In genomic region chr14:71936373-71937156, GRCm38 (mm10) we compare ENCODE assay signal across 25 mouse cellular contexts.
DNase-seq lines count a peak whose midpoint lies in the region; ATAC-seq lines count a peak whose summit lies in the region.
"Had no signal": no experiment of that assay in that cellular context is flagged by ENCODE, and none has a peak within 500 bp of the region (broad histone marks: within the 10 kb centered on the region; RNA-seq: fewer than 3 reads in every experiment).

No protein-coding gene starts in this region.

- no peak overlapping the region for H3K27ac ChIP-seq in forebrain, embryonic 11.5 days (ENCODE audit: low read depth, low read length)
- no peak overlapping the region for H3K27ac ChIP-seq in forebrain, embryonic 15.5 days (replicated peaks)
- peak overlapping the region; percentile 44 for H3K27ac ChIP-seq in hindbrain, embryonic 13.5 days
- no peak overlapping the region for H3K27ac ChIP-seq in hindbrain, embryonic 10.5 days
- no peak overlapping the region for H3K27ac ChIP-seq in neural tube, embryonic 12.5 days
- H3K27ac ChIP-seq in neural tube, embryonic 15.5 days (replicated peaks) = no peak overlapping the region; the same call in 1 of the 2 replicates
- H3K27ac ChIP-seq: embryonic facial prominence, embryonic 13.5 days; heart, embryonic 13.5 days; intestine, embryonic 15.5 days; layer of hippocampus, adult 2 months; left cerebral cortex, adult 2 months; limb, embryonic 12.5 days; liver, embryonic 15.5 days had no signal

- no peak overlapping the region for H3K9ac ChIP-seq in forebrain, embryonic 11.5 days (ENCODE audit: low read length)
- H3K9ac ChIP-seq in forebrain, embryonic 15.5 days (replicated peaks) = no peak overlapping the region
- H3K9ac ChIP-seq in hindbrain, embryonic 13.5 days = no peak overlapping the region
- no peak overlapping the region for H3K9ac ChIP-seq in neural tube, embryonic 12.5 days
- H3K9ac ChIP-seq in neural tube, embryonic 15.5 days (replicated peaks) = no peak overlapping the region
- H3K9ac ChIP-seq: embryonic facial prominence, embryonic 13.5 days; heart, embryonic 13.5 days; intestine, embryonic 15.5 days; limb, embryonic 12.5 days; liver, embryonic 15.5 days; lung, embryonic 14.5 days had no signal

- H3K36me3 ChIP-seq in forebrain, embryonic 11.5 days (ENCODE audit: control insufficient read depth, insufficient read depth, low read length) = no peaks in the 10 kb centered on the region
- no peaks in the 10 kb centered on the region for H3K36me3 ChIP-seq in forebrain, embryonic 15.5 days
- no peaks in the 10 kb centered on the region for H3K36me3 ChIP-seq in hindbrain, embryonic 13.5 days
- H3K36me3 ChIP-seq in hindbrain, embryonic 10.5 days = no peaks in the 10 kb centered on the region
- no peaks in the 10 kb centered on the region for H3K36me3 ChIP-seq in neural tube, embryonic 12.5 days
- no peaks in the 10 kb centered on the region for H3K36me3 ChIP-seq in neural tube, embryonic 15.5 days
- H3K36me3 ChIP-seq: embryonic facial prominence, embryonic 13.5 days; heart, embryonic 13.5 days; intestine, embryonic 15.5 days; limb, embryonic 12.5 days; liver, embryonic 15.5 days had no signal

- ATAC-seq in forebrain, embryonic 11.5 days (replicated peaks; ENCODE audit: low FRiP score) = peak; percentile 76
- ATAC-seq in forebrain, embryonic 15.5 days (replicated peaks) = no peak; the same call in 1 of the 2 replicates
- ATAC-seq in hindbrain, embryonic 13.5 days (ENCODE audit: low FRiP score) = peak; percentile 86
- ATAC-seq in neural tube, embryonic 12.5 days (ENCODE audit: low FRiP score, low read depth) = peak; percentile 74; the same call in 1 of the 2 replicates
- ATAC-seq in neural tube, embryonic 15.5 days (ENCODE audit: low FRiP score) = peak; percentile 66
- ATAC-seq: activated CD4-positive, CD25-positive, alpha-beta regulatory T cell, adult 4 months; intestine, embryonic 15.5 days had no signal

- H3K4me3 ChIP-seq in forebrain, embryonic 11.5 days (ENCODE audit: low read depth, low read length) = no peak overlapping the region
- no peak overlapping the region for H3K4me3 ChIP-seq in forebrain, embryonic 15.5 days
- H3K4me3 ChIP-seq in hindbrain, embryonic 13.5 days = no peak overlapping the region
- H3K4me3 ChIP-seq in hindbrain, embryonic 10.5 days = no peak overlapping the region
- no peak overlapping the region for H3K4me3 ChIP-seq in neural tube, embryonic 12.5 days
- no peak overlapping the region for H3K4me3 ChIP-seq in neural tube, embryonic 15.5 days (replicated peaks)
- H3K4me3 ChIP-seq: embryonic facial prominence, embryonic 13.5 days; heart, embryonic 13.5 days; intestine, embryonic 15.5 days; layer of hippocampus, adult 2 months; left cerebral cortex, adult 2 months; limb, embryonic 12.5 days; liver, embryonic 15.5 days had no signal

- H3K9me3 ChIP-seq in forebrain, embryonic 11.5 days (ENCODE audit: control insufficient read depth, low read length) = no peaks in the 10 kb centered on the region
- no peaks in the 10 kb centered on the region for H3K9me3 ChIP-seq in forebrain, embryonic 15.5 days
- no peaks in the 10 kb centered on the region for H3K9me3 ChIP-seq in hindbrain, embryonic 13.5 days
- no peaks in the 10 kb centered on the region for H3K9me3 ChIP-seq in hindbrain, embryonic 10.5 days
- no peaks in the 10 kb centered on the region for H3K9me3 ChIP-seq in neural tube, embryonic 12.5 days
- no peaks in the 10 kb centered on the region for H3K9me3 ChIP-seq in neural tube, embryonic 15.5 days (replicated peaks)
- H3K9me3 ChIP-seq: embryonic facial prominence, embryonic 13.5 days; heart, embryonic 13.5 days; intestine, embryonic 15.5 days; limb, embryonic 12.5 days; liver, embryonic 15.5 days had no signal

- WGBS in forebrain, embryonic 11.5 days = 30% methylated on average over 6 of the region's 6 CpGs
- WGBS in forebrain, embryonic 15.5 days = 10% methylated on average over 6 of the region's 6 CpGs
- WGBS in hindbrain, embryonic 13.5 days = 47% methylated on average over 6 of the region's 6 CpGs
- 58% methylated on average over 6 of the region's 6 CpGs for WGBS in hindbrain, embryonic 10.5 days
- 56% methylated on average over 6 of the region's 6 CpGs for WGBS in neural tube, embryonic 12.5 days
- 41% methylated on average over 6 of the region's 6 CpGs for WGBS in neural tube, embryonic 15.5 days

- H3K4me1 ChIP-seq in forebrain, embryonic 11.5 days (replicated peaks; ENCODE audit: control insufficient read depth, insufficient read depth, low read length) = peaks cover 2% of the 10 kb centered on the region; the same call in 1 of the 2 replicates
- H3K4me1 ChIP-seq in forebrain, embryonic 15.5 days = 0 out of 2 replicates have a peak, but pooled peaks cover 3% of the 10 kb centered on the region
- H3K4me1 ChIP-seq in hindbrain, embryonic 13.5 days (replicated peaks) = peaks cover 9% of the 10 kb centered on the region
- H3K4me1 ChIP-seq in hindbrain, embryonic 10.5 days (replicated peaks) = no peaks in the 10 kb centered on the region
- no peaks in the 10 kb centered on the region for H3K4me1 ChIP-seq in neural tube, embryonic 12.5 days
- peaks cover 7% of the 10 kb centered on the region; the same call in 1 of the 2 replicates for H3K4me1 ChIP-seq in neural tube, embryonic 15.5 days
- H3K4me1 ChIP-seq: embryonic facial prominence, embryonic 13.5 days; heart, embryonic 13.5 days; intestine, embryonic 15.5 days; limb, embryonic 12.5 days; liver, embryonic 15.5 days had no signal

- no peak overlapping the region for H3K4me2 ChIP-seq in forebrain, embryonic 11.5 days (ENCODE audit: low read depth, low read length, severe bottlenecking)
- H3K4me2 ChIP-seq in forebrain, embryonic 15.5 days (replicated peaks) = no peak overlapping the region
- no peak overlapping the region for H3K4me2 ChIP-seq in hindbrain, embryonic 13.5 days
- no peak overlapping the region for H3K4me2 ChIP-seq in neural tube, embryonic 12.5 days (replicated peaks)
- H3K4me2 ChIP-seq in neural tube, embryonic 15.5 days = no peak overlapping the region
- H3K4me2 ChIP-seq: embryonic facial prominence, embryonic 13.5 days; heart, embryonic 13.5 days; intestine, embryonic 15.5 days; limb, embryonic 12.5 days; liver, embryonic 15.5 days; lung, embryonic 14.5 days had no signal

- no peak for DNase-seq in forebrain, embryonic 11.5 days (ENCODE audit: low spot score)
- no peak for DNase-seq in hindbrain, embryonic 10.5 days (ENCODE audit: low spot score)
- DNase-seq in neural tube, embryonic 10.5 days (ENCODE audit: extremely low spot score, low spot score) = no peak
- DNase-seq in adrenal gland, postnatal 10 days = no peak
- DNase-seq: adrenal gland, adult 2 months; cerebellum, adult 11-12 months; cerebellum, adult 9-11 months; gastrocnemius, postnatal 10 days; heart, postnatal 10 days; kidney, adult 2 months; kidney, postnatal 36 days; lung, embryonic 14.5 days; right cerebral cortex, postnatal 14 days had no signal

- 0 out of 2 replicates have a peak, but pooled peaks cover 4% of the 10 kb centered on the region for H3K27me3 ChIP-seq in forebrain, embryonic 11.5 days (ENCODE audit: control insufficient read depth, insufficient read depth, low read length)
- H3K27me3 ChIP-seq in forebrain, embryonic 15.5 days = no peaks in the 10 kb centered on the region
- 0 out of 2 replicates have a peak, but pooled peaks cover 4% of the 10 kb centered on the region for H3K27me3 ChIP-seq in hindbrain, embryonic 13.5 days
- no peaks in the 10 kb centered on the region for H3K27me3 ChIP-seq in hindbrain, embryonic 10.5 days (ENCODE audit: insufficient read depth, poor library complexity, severe bottlenecking)
- no peaks in the 10 kb centered on the region for H3K27me3 ChIP-seq in neural tube, embryonic 12.5 days (replicated peaks)
- H3K27me3 ChIP-seq in neural tube, embryonic 15.5 days (replicated peaks) = no peaks in the 10 kb centered on the region
- H3K27me3 ChIP-seq: embryonic facial prominence, embryonic 13.5 days; heart, embryonic 13.5 days; intestine, embryonic 15.5 days; limb, embryonic 12.5 days; liver, embryonic 15.5 days had no signal
